Mouse (Mus musculus) gastrocnemius, postnatal 4 days (tissue): ENCODE data around the gene Lrrn3. TPM values are rescaled to one million over a fixed set of nuclear protein-coding genes. Genes with fewer than 3 reads are reported as not detected.

Experiments used
- DNase-seq, 2 experiments: peaks; one replicate each; pipeline ENCODE4 v3.0.0; 2021 to 2022; ENCODE audit warnings: low spot score in 2 of 2, mixed read lengths in 2 of 2
- long read RNA-seq, 2 experiments: library from polyadenylated mRNA; stranded (forward); transcript quantifications; one replicate each; pipeline ENCODE4 v2.0.0; 2021
- total RNA-seq, 2 experiments: library from RNA; stranded (reverse); gene quantifications; 2 replicates each; pipeline ENCODE4 v1.2.3; 2021

Gene Lrrn3
- total RNA-seq, result 1 to 10 TPM; 1.4 to 1.9 TPM
- long read RNA-seq, experiment 1, partial matches to known transcripts, result 0 of 1 reads
- long read RNA-seq, experiment 1, other reads (novel, unspliced or antisense), result 0 of 1 reads
- long read RNA-seq, experiment 2, partial matches to known transcripts, result 0 of 3 reads
- long read RNA-seq, experiment 2, other reads (novel, unspliced or antisense), result 1 of 3 reads

DNA sequence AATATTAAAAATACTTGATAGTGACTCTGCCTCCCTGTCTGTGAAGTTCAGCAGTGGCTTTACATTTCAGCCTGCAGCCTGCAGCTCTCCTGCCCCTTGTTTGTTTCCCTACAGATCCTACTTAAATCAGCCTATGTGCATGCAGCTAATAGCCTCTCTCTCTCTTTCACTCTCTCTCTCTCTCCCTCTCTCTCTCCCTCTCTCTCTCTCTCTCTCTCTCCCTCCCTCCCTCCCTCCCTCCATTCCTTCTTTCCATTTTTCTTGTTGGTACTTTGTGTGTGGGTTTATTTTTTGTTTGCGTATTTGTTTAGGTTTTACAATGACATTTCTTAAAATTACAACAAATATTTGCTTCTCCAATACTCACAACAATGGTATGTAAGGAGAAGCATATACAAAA is at the start of gene Lrrn3:
Gene Lrrn3 (minus strand): TSS at position 101 of the 400 bp plus-strand sequence.
- no peak for DNase-seq

DNA sequence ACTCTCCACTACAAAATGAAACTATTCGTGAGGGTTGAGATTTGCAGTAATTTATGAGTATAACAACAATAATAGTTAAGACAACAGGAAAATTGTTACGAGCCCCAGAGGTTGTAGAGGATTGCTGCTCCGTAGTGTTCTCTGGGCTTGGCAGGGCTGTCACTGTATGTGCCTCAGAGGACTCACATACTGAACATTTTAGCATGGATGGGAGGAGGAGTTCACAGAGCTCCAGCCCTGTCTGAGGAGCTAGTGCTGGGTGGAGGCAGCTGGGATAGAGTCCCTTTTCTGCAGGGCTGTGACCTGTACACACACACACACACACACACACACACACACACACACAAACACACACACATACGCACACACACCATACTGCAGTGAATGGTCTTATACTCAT is 42.2 kb upstream of the Lrrn3 start:
- DNase-seq, result peak in 1 of 2 experiments; percentile 8

DNA sequence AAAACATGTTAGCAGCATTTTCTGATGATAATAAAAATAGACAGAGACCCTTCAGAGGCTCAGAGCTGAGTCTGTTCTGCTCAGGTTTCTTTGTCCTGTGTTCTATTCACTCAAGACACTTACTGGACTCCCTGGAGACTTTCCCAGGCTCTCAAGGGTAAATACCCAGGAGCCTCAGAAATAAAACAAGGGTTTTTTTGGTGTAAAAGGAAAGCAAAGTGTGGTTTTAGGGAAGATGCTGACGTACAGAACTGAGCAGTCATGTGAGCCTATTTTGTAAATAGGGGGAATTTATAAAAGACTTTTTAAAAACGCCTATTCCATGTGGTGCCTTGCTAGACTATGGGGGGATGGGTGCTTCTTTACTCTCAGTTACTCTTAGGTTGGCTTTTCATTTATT is 40.5 kb upstream of the Lrrn3 start:
- DNase-seq, result no peak

DNA sequence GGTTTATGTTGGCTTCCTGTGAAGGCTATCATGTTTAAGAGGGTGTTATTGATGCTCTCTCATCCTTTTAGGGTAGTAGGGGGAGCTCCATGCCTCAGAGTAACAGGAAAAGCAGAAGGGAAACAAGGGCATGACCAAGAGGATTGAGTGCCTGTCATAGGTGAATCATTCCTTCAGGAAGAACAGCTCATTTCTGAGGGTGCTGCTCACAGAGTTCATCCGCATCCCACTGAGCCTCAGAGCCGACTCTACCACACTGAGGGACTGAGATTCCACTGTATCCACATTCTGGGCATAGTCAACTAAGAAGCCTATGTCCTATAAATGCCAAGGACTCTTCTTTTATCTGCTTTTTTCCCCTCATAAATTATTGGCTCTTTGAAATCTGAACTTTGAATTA is 35.4 kb upstream of the Lrrn3 start:
- DNase-seq, result no peak

DNA sequence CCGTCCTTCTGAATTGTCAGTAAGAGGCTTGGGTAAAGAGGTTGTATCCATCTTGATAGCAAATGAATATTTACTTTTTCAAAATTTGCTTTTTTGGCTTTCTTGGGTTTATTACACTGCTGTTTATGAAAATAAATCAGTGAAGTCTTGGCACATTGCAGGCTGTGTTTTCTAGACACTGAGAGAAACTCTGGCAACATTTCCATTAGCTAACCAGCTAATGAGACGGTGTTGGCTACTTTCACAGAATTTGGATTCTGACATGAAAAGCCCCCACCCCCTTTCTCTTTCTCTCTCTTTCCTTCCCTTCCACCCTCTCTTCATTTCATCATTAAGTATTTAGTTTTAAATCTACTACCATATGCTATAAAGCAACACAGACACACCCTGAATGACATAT is 34.1 kb upstream of the Lrrn3 start:
- DNase-seq, result no peak

DNA sequence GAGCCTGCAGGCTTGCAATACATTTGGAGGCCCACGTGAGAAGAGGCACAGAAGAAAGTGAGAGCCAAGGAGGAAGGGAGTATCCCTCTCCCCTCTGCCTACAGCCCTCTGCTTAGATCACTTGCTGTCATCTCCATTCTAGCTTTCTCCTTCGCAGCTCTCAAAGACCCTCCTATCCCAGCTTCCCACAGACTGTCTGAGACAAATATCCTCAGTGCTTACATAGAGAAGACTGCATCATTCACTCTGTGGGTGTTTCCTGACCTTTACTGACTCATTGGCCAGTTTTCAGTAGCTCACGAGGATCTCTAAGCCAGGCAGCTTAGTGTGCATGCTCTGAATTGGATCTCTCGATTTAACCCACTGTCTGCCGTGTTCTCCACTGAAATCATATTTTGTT is 32.7 kb upstream of the Lrrn3 start:
- DNase-seq, result no peak

DNA sequence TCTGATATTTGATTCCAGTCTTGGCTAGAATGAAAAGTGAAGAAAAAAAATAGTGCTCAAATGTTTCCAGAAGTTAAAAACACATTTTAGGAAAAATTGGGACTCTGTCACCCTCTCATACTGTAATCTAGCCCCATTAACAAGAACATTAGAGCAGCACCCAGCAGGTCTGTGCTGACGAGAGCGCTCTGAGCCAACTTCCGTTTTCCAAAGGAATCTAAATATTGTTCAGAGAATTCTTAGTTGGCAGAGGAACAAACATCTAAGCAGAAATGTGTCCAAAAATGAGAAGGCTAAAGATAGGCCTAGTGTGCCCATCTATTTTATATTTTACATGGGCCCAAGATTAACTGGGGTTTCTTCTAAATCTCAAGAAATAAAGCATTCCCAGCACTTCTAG is 24.4 kb upstream of the Lrrn3 start:
- DNase-seq, result no peak

DNA sequence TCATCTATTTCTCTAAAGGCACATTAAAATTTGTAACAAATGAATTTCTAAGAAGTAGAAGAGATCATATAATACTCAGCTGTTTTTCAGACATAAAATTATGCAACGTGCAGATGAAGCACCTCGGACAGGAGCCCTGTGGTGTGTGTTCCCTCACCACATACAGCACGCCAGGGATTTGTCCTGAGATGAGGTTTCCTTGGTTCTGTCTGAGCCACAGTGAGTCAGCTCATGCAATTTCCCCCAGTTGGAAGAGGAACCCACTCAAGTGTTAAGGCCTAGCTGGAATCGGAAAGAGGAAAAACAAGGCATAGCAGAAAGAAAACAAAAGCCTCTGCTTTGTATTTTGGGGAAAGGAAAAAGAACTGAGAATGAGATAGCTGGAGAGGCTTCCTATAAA is 22.4 kb upstream of the Lrrn3 start:
- no peak for DNase-seq

DNA sequence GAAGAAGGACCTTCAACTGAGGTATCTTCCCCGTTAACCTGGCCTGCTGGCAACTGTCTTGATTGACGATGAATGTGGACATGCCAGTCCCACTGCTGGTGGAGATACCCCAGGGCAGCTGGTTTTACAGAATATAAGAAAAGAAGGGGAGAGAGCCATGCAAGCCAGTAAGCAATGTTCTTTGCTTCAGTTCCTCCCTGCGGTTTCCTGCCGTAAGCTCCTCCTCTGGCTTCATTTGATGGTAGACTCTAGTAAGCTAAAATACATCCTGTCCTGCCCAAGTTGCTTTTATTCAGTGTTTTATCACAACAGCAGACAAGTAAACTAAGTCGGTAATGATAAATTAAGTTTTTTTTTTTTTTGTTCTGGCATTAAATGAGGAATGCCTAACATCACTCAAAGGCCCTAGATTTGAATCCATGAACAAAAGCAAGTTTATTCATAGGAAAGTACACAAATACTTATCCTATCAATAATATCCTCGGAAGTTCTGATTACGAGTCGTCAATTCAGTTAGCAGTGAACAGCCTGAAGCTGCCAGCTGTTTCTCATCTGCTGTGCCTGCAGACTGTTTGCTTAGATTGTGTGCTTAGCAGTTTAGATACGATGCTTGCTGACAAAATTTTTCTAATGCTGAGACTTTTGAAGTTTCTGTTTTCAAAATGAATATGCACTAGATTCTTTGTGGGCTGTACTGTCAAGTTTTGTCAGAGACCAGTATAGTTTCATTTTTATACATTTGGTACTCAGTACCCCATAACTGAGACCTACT is 14.0 kb upstream of the Lrrn3 start:
- DNase-seq, result no peak

DNA sequence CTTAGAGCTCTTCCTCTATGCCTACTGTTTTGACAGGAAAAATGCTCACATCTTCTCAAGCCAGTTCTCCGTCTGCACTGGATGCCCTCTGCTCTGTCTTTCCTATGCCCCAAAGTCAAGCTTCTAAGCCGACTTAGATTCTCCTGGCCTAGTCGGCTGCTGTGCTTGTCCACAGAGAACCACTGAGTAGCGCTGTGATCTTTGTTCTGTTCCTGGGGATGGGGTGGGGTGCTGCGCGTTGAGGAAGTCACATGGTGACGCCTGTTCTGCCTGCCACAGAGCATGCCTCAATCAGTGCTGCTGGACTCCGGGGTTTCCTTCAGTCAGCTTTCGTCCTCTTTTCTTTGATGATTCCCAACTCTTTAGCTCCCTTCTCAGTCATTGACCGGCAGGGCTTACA is 8.4 kb upstream of the Lrrn3 start:
- DNase-seq, result no peak

DNA sequence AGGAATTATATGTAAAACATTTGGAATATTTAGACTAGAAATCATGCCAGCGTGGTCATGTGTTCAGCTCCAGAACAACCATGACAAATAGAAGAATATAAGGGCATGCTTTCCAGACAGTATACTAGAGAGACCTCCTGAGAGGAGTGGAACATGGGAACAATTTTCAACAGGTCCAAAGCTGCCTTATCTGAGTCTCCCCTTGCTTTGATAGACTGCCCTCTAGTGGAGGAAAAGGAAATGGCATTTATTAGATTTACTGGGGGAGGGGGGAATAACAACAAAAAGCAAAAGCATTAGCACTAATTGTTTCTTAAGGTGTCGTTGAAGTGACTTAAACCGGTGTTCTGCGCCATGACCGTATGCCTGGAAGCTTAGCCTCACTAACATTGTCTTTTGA is 774 bp upstream of the Lrrn3 start:
- no peak for DNase-seq

DNA sequence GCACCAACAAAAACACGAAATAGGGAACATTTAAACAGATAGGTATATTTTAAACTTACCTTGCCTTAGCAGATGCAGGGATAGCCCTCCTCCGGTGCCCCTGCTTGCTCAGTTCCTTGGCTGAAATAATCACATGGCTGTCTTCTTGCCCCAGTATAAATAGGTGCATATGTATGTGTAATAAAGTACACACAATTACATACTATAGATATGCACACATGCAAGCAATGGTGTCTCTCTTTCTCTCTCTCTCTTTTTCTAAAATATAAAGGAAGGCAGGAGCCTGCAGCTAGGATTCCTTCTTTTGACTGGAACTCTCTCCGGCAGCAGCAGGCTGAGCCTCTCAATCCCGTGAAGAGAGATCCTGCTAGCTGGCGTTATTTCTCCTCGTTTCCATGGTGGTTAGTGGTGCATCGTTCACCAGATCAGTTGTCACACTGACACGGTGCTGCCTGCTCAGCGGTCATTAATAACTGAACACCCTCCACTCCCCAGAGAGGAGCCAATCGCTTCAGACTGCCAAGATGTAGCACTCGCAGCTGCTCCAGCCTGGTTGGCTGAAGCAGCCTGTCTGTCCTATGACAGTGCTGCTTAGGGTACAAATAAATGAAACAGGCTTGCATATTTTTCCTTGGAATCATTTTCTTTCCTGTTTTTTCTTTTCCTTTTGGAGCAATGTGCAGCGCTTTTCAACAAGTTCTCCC is 567 bp downstream of the Lrrn3 start:
- DNase-seq, result peak in 1 of 2 experiments; percentile 38

DNA sequence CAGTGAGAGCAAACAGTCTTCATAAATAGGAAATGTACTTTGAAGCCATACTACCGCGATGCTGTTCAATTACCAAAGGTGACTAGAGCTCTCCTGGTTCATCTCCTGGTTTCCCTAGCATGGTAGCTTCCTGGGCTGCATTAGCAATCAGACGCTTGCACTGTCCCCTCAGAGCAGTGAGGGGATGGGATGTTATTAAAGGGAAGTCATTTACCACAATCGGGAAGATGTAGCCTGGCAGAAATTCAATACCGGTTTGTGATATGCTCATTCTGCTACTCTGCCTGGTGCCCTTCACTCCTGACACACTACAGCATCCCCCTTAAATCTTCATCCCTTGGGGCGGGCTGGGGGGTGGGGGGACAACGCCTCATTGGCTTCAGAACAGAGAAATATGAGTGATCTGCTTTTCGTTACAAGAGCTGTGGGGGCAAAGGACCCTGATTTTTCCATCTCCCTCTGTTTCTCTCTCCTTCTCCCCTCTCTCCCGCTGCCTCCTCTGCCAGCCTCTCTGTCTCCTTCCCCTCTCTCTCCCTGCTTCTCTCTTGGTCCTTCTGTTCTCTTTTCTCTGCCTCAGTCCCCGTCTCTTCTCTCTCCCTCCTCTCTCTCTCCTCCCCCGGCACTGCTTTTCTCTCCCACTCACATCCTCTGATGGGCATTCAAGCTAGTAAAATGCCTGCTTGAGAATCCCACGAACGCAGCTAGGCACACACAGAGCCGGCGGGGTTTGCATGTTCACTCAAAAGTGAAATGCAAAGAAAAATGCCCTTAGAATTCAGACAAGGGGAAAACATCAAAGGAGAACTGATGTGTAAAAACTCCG is 1.3 kb downstream of the Lrrn3 start:
- DNase-seq, result no peak

DNA sequence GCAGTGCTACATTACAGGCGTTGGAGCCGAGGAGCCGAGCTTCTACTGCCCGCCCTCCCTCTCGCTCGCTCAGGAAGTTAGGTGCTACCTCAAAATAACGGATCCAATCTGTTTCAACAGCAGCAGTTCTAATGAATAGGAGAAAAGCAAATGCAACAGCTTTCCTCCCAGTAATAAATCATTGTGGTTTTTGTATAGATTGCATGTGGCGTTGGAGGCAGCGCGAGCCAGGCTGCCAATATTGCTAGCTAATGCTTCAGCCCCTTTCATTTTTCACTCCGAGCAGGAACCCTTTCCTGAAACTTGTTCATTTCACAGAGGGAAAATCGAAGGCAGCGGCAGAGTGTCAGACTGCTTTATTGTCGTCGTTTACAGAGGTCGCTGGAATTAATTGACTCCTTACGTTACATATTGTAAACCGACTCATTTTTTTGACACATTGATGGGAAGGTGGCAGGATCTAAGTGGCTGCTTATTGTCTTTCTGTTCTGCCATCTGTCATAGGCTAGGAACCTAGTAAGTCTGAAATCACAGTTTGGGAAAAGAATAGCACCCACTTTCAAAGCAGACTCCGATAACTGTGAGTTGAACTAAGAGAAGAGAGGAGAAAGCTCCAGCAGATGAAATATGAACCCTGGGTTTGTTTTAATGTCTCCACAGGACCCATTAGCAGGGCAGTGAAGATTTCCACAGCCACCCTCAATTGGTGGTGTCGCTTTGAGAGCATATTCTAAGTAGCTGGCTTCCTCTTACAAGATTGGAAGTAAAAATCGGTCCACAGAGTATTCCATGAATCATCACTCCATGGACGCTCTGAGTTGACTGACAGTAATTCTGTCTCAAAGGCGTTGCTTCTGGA is 2.4 kb downstream of the Lrrn3 start:
- no peak for DNase-seq

DNA sequence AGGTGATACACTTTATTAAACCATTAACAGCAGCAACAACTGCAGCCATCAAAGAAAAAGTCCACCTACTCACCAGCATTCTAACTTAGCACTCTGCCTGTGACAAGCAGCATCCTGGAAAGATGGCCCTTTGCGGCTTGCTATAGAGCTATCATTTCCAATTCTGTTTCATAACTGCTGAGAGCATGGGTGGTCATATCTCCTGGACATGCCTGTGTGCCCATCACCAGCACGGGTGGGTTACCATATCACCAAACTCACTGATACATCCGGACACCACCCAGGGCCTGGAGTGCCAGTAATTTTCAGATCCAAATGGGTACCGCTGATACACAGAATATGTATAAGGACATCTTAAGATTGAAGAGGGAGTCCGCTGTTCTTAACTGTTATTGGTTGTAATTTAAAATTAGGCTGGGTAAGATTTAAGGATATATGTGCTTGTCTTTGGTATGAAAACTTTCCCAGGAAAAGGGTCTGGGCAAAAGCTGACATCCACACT is 3.1 kb downstream of the Lrrn3 start:
- no peak for DNase-seq

DNA sequence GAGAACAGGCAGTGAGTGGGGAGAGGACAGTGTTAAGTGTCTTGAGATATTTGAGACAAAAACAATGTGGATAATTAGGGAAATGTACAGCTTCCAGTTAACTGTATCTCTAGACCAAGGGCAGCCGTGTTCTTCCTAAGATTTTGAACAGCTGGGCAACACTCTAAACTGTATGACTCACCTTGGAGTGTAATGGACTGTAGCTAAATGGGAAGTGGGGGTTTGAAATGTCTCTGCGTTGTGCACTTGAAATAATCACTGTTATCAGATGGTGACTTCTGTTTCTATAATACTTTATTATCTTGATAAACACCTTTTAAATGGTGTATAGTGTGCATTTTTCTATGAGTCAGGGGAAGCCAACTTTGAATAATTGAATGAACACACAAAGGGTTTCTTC is 4.7 kb downstream of the Lrrn3 start:
- no peak for DNase-seq

DNA sequence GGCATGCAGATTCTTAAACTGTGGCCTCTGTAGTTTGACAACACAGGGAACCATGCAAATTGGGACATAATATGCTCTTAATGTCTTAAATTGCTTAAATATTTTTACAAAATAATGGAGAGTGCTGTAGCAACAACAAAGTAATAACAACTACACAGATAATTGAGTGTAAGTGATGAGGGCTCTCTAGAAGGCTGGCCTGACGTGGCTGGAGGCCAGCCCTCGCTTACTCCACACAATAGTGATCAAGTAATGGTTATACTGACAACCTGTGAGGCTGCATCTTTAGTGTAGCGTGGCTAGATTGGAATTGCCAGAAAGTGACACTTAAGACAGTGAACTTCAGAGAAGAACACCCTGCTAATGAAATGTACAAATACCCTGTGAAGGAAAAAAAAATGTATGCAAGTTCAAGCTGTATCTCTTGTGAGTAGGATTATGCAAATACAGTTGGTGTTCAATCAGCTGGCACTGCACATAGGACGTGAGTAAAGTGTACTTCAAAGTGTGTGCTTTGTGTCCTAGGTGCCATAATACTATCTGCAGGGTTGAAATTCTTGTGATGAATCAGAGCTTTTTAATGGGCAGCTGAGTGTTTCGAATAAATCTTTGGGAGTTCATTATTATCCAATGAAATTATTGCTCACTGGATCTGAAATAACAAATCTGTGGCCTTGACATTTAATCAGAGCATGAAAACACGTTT is 17.0 kb downstream of the Lrrn3 start:
- no peak for DNase-seq

DNA sequence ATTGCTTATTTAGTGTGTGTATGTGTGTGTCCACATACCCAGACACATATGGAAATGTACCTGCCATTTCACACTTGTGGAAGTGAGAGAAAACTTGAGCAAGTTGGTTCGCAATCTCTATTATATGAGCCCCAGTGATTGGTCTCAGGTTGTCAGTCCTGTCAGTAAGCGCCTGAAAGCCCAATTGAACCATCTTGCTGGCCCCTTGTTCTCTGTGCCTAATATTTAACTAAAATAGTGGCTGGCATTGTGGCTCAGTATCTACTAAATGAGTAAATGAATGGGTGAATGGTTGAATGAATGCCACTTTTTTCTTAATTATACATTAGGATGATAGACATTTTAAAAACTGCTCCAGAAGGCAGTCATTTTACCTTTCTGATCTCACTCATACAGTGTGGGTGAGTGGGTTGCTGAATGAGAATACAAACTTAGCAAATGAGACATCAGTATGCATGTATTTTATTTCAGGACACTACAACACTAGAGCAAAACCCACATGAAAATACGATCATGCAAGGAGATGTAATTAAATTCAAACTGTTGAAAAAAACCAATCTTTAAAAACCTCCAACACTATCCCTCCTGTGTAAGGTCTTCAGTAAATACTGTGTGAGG is 17.7 kb downstream of the Lrrn3 start:
- DNase-seq, result no peak

DNA sequence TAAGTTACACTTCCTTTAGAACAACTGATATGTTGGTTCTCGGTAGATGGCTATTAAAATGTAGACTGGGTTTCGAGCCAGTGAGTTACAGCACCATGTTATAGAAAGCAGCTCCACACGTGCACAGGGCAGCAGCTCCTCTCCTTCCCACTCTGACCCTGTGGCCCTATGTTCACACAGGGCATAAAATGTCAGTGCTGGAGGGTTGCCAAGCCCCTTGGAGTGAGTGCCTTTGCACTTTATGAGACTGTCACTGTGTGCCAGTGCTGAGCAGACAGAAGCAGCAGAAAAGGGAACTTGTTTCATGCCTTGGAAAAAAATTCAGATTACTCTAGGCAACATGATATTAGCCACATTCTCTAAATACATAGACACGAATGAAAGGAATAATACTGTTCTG is 47.8 kb downstream of the Lrrn3 start:
- peak; percentile 19 to 34 for DNase-seq
